Mouse (Mus musculus): ENCODE data around the gene P2rx6. TPM values are rescaled to one million over a fixed set of nuclear protein-coding genes. Genes with fewer than 3 reads are reported as not detected.

Gene P2rx6
- total RNA-seq, 2 experiments from 2014 or later: 1.0 to 1.2 TPM

- DNase-seq (ENCODE audit: low spot score in 2 of 2): no peak
Observed at GRCm38 (mm10) chr16:17625488-17626268, 64.0 kb downstream of the P2rx6 start.

GRCm38 (mm10) chr16:17626269-17626555, 64.5 kb downstream of the P2rx6 start:
- DNase-seq (ENCODE audit: low spot score in 2 of 2): no peak

Other genes starting within 250 kb of the P2rx6 start
- under 1 TPM; 0.56 to 0.84 TPM for gene Serpind1, start 230.5 kb upstream of the P2rx6 start, total RNA-seq (2021)
- 10 to 100 TPM; 23.1 to 24.2 TPM for gene Snap29, start 155.9 kb upstream of the P2rx6 start, total RNA-seq (2021)
- 100 to 1,000 TPM; 285 to 292 TPM for gene Pi4ka, start 155.6 kb upstream of the P2rx6 start, total RNA-seq (2021)
- 10 to 100 TPM; 40.7 to 41.8 TPM for gene Crkl, start 109.9 kb upstream of the P2rx6 start, total RNA-seq (2021)
- 10 to 100 TPM; 98.5 to 98.6 TPM for gene Aifm3, start 72.3 kb upstream of the P2rx6 start, total RNA-seq (2021)
- 100 to 1,000 TPM; 199 to 205 TPM for gene Lztr1, start 53.2 kb upstream of the P2rx6 start, total RNA-seq (2021)
- 10 to 100 TPM; 39.6 to 44.0 TPM for gene Thap7, start 30.7 kb upstream of the P2rx6 start, total RNA-seq (2021)
- under 1 TPM; 0.92 to 0.94 TPM for gene Lrrc74b, start 638 bp upstream of the P2rx6 start, total RNA-seq (2021)
- 10 to 100 TPM; 86.1 to 99.5 TPM for gene Slc7a4, start 21.3 kb downstream of the P2rx6 start, total RNA-seq (2021)
- gene Smpd4, start 57.5 kb downstream of the P2rx6 start, total RNA-seq (2021): 10 to 100 TPM; 46.4 to 49.9 TPM
- 10 to 100 TPM; 35.3 to 41.0 TPM for gene Ccdc74a, start 84.6 kb downstream of the P2rx6 start, total RNA-seq (2021)
- 10 to 100 TPM; 68.5 to 76.3 TPM for gene Med15, start 171.0 kb downstream of the P2rx6 start, total RNA-seq (2021)
- 100 to 1,000 TPM in 1 of 2 experiments, 10 to 100 TPM in 1; 86.9 to 100 TPM for gene Klhl22, start 197.7 kb downstream of the P2rx6 start, total RNA-seq (2021)
- 1 to 10 TPM; 1.5 to 2.5 TPM for gene Scarf2, start 235.4 kb downstream of the P2rx6 start, total RNA-seq (2021)

Measured in layer of hippocampus, adult 18-20 months (tissue).